Mouse (Mus musculus) kidney, adult 18-20 months (tissue): ENCODE data around the gene Olfr1228.

Experiments used
- DNase-seq: peaks from one replicate; pipeline ENCODE4 v3.0.0; 2021

Gene Olfr1228

DNA sequence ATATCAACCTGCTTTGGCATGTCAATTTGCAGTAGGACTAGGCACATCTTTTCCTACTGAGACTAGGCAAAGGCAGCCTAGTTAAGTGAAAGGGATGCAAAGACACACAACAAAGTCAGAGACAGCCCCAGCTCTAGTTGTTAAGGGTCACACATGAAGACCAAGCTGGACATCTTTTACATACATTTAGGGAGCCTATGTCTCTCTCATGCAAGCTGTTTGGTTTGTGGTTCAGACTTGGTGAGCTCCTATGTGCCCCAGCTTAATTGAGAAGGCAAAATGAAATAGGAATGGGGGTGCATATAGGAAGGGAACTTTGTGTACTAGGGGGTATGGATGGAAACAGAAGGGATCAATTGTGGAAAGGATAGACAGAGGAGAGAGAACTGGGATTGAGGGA is at the start of gene Olfr1228:
Gene Olfr1228, minus strand, starts transcription at position 101 of the 400 bp plus-strand sequence.
- no peak for DNase-seq

DNA sequence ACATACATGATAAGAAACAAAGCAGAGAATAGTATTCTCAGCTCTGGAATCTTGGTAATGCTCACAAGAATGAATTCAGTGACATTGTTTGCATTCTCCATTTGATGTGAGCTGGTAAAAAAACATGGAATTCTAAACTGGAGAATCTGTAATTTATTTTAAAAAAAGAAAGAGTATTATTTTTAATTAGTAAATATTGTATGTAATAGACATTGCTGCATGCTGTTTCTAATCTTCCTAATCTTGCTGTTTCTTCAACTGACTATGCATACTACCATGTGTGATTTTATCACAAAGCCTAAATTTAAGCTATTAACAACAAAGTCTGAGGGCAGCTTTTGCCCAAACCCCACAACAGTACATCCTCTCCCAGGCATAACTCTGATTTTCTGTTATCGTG is 43.3 kb upstream of the Olfr1228 start, which contains the start of gene Olfr1230:
Gene Olfr1230, minus strand, starts transcription at position 101 of the 400 bp plus-strand sequence.
- DNase-seq: no peak

DNA sequence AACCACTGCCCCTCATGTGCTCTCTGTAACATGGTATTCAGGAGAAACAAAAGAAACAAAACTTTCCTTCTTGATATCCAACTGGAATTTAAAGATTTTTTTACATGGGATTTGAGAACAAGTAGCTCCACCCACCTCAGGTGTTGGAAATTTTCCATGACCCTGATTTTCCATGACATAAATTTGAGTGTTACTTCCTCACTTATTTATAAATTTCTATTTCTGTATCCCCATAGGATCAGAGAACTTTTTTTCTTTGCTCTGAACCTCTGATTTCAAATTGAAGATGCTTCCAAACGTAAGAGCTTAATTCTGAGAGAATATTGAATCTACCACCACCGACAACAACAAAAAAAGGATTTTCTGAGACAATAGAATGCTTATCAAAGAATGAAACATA is 34.1 kb upstream of the Olfr1228 start, which contains the start of gene Olfr1229:
Gene Olfr1229, minus strand, starts transcription at position 101 of the 400 bp plus-strand sequence.
- DNase-seq: no peak

DNA sequence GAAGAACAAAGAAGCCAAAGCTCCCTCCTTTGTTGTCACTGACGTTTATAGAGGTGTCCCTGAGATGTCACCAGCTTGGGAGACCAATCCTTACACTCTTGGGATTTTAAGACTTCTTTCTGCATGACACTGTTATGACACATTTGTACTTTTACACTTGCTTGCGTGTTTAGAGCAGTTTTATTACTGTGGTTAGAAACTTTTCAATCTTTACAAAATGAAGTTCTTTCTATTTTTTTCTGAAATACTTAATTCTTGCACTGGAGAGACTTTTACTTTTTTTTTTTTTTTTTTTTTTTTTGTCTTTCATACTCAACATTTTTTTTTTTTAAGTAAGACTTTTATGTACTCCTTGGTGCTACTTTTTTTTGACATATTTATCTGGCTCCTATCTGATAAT is 53.9 kb downstream of the Olfr1228 start, which contains the start of gene Olfr1226:
Gene Olfr1226, minus strand, starts transcription at position 101 of the 400 bp plus-strand sequence.
- DNase-seq: no peak
